Mouse (Mus musculus) forebrain, embryonic 15.5 days (tissue): ENCODE measurements around the gene Ppm1g. TPM values are rescaled to one million over a fixed set of nuclear protein-coding genes. Genes with fewer than 3 reads are reported as not detected.

ENCODE experiments used
- ATAC-seq: fragments of 200-750 bp; cut with Nextera tagmentation; replicated peaks from 2 replicates; pipeline ENCODE4 v1.8.0; 2017; ENCODE audit warnings: mild to moderate bottlenecking, moderate TSS enrichment, moderate library complexity
- H3K27ac ChIP-seq: fragments of 300-500 bp; sonication (generic); replicated peaks from 2 replicates; pipeline ENCODE4 v1.5.1; 2015; ENCODE audit warnings: mild to moderate bottlenecking, inconsistent platforms
- H3K27me3 ChIP-seq: fragments of 300-500 bp; sonication (generic); 2 replicates; pipeline ENCODE4 v1.6.1; 2015; ENCODE audit warnings: inconsistent platforms
- H3K36me3 ChIP-seq: fragments of 300-500 bp; sonication (generic); 2 replicates; pipeline ENCODE4 v1.6.1; 2015; ENCODE audit warnings: mild to moderate bottlenecking, inconsistent platforms
- H3K4me1 ChIP-seq: fragments of 300-500 bp; sonication (generic); 2 replicates; pipeline ENCODE4 v1.6.1; 2015; ENCODE audit warnings: inconsistent platforms
- H3K4me2 ChIP-seq: fragments of 300-500 bp; sonication (generic); replicated peaks from 2 replicates; pipeline ENCODE4 v1.6.1; 2015; ENCODE audit warnings: mild to moderate bottlenecking, inconsistent platforms
- H3K4me3 ChIP-seq: fragments of 300-500 bp; sonication (generic); 2 replicates; pipeline ENCODE4 v1.5.1; 2015; ENCODE audit warnings: mild to moderate bottlenecking, inconsistent platforms
- H3K9ac ChIP-seq: fragments of 300-500 bp; sonication (generic); replicated peaks from 2 replicates; pipeline ENCODE4 v1.6.1; 2015; ENCODE audit warnings: mild to moderate bottlenecking, inconsistent platforms
- H3K9me3 ChIP-seq: fragments of 300-500 bp; sonication (generic); 2 replicates; pipeline ENCODE4 v1.6.1; 2016; ENCODE audit warnings: inconsistent platforms
- WGBS: fragments of 180-500 bp; shearing (Covaris S2); methylation state at CpG from one replicate; pipeline ENCODE4 v1.1.7; 2015; ENCODE audit warnings: mixed read lengths; 5-methylcytosine and 5-hydroxymethylcytosine counted together
- polyA plus RNA-seq: library from polyadenylated mRNA; unstranded; fragments of >200 nt; fragmentation: Nextera tagmentation; extraction: Ambion mirVana; gene quantifications from 2 replicates; pipeline ENCODE4 v1.2.1, GENCODE M21; 2015

Ppm1g gene
- polyA plus RNA-seq, 1 experiment from 2014 or later, result 170 TPM

DNA sequence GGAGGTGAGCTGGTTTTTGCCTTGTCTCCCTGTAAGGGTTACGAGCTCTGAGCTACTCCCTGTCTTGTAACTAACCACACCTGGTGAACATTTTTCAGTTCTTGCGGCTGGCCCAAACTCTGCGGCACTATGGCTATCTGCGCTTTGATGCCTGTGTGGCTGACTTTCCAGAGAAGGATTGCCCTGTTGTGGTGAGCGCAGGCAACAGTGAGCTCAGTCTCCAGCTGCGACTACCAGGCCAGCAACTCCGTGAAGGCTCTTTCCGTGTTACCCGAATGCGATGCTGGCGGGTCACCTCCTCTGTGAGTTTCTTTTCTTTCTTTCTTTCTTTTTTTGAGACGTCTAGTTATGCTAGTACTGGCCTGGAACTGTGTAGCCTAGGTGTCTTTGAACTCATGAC lies 23.4 kb downstream of the Ppm1g start:
- Histone ChIP-seq H3K4me1 (peaks cover 31% of the 10 kb centered on the region), H3K4me2 (no peak overlapping the region), H3K27ac (no peak overlapping the region), H3K4me3 (no peak overlapping the region), H3K36me3 (peaks cover 67% of the 10 kb centered on the region), H3K9ac (no peak overlapping the region), H3K9me3 (0 out of 2 replicates have a peak, but pooled peaks cover 5% of the 10 kb centered on the region), H3K27me3 (no peaks in the 10 kb centered on the region)
- ATAC-seq, result no peak
- 89% methylated on average over 12 of the region's 12 CpGs for WGBS

- no peak overlapping the region for H3K4me2 ChIP-seq
- H3K27me3 ChIP-seq, result no peaks in the 10 kb centered on the region
- no peak for ATAC-seq
- no peak overlapping the region for H3K27ac ChIP-seq
- peaks cover 34% of the 10 kb centered on the region for H3K4me1 ChIP-seq
- no peak overlapping the region for H3K4me3 ChIP-seq
- 94% methylated on average over 10 of the region's 10 CpGs for WGBS
- 0 out of 2 replicates have a peak, but pooled peaks cover 5% of the 10 kb centered on the region for H3K9me3 ChIP-seq
- no peak overlapping the region for H3K9ac ChIP-seq
- H3K36me3 ChIP-seq, result peaks cover 67% of the 10 kb centered on the region
Measured at GRCm38 (mm10) chr5:31196207-31196606, 24.3 kb downstream of the Ppm1g start.

- Histone ChIP-seq H3K4me3 (no peak overlapping the region), H3K27me3 (no peaks in the 10 kb centered on the region), H3K9ac (no peak overlapping the region), H3K9me3 (0 out of 2 replicates have a peak, but pooled peaks cover 5% of the 10 kb centered on the region), H3K4me1 (peaks cover 29% of the 10 kb centered on the region), H3K36me3 (peaks cover 72% of the 10 kb centered on the region), H3K4me2 (no peak overlapping the region), H3K27ac (no peak overlapping the region)
- WGBS, result 93% methylated on average over 4 of the region's 4 CpGs
- no peak for ATAC-seq
Measured at GRCm38 (mm10) chr5:31195671-31196070, 24.8 kb downstream of the Ppm1g start.

DNA sequence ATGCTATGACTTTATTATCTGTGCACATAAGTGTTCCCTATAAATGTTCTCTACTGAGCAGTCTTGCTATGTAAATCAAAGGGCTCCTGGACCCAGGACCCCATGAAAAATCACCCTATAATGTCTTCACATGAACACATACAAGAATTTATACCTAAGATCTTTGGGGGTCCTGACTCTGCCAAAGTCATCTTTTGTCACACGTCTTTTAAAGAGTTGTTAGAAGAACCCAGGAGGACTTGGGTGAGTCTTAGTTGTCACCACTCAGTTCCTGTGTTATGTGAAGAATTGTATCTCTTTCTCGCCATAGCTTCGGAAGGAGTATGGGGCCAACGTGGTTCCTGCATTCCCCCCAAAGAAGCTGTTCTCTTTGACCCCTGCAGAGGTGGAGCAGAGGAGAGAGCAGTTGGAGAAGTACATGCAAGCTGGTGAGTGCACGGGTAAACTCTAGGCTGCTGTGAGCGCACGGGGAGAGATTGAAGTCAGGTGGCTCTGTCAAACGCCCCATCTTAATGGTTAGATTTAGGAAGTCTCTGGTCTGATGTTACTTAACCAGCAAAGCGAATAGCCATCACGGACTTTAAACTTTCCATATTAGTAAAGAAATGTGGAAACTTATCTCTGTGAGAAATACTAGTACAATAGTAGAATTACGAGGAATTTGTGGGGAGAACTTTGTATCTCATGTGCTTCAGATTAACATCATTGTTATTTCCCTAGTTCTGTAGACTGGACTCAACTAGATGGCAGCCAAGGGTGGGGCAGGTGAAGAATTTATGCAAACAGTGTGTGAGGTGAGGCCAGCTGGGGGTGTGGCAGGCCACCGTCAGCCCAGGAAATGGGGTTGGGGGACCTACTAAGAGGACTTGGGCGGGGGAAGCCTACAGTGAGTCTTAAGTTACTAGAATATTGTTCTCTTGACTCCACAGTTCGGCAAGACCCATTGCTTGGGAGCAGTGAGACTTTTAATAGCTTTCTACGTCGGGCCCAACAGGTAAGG lies 25.7 kb downstream of the Ppm1g start:
- peaks cover 72% of the 10 kb centered on the region for H3K36me3 ChIP-seq
- H3K27ac ChIP-seq, result no peak overlapping the region
- no peaks in the 10 kb centered on the region for H3K27me3 ChIP-seq
- H3K9ac ChIP-seq, result peak overlapping the region; percentile 84; the same call in 1 of the 2 replicates
- peaks cover 24% of the 10 kb centered on the region for H3K4me1 ChIP-seq
- no peak for ATAC-seq
- H3K9me3 ChIP-seq, result no peaks in the 10 kb centered on the region
- H3K4me2 ChIP-seq, result peak overlapping the region; percentile 63
- peak overlapping the region; percentile 76; the same call in 1 of the 2 replicates for H3K4me3 ChIP-seq
- WGBS, result 93% methylated on average over 16 of the region's 16 CpGs

DNA sequence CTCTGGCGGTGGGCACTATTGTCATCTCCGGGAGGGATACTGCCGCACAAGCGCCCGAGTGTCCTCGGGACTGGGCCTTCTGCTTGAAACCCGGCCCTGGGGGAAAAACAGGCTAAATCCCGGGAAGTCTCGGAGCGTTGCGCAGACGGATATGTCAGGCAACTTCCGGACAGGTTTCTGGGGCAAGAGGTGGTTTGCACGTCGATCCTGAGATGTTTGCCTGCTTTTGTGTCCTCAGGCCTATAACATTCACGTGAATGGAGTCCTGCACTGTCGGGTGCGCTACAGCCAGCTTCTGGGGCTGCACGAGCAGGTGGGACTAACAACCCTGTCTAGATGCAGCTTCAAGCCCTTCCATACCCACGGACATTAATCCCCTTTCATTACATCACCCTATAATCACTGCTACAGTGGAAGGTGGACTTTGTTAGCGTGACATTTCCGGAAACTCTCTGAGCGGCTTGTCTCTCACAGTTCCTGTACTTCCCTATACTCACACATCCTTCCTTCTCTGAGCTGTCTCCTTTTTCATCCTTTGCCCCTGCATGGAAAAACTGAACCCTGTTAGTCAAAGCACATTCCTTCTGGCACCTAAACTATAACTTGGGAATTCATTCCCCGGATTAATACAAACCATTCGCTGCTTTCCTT lies 26.7 kb downstream of the Ppm1g start:
- Histone ChIP-seq H3K27ac (peak overlapping the region; percentile 81), H3K9me3 (no peaks in the 10 kb centered on the region), H3K4me3 (peak overlapping the region; percentile 76), H3K4me1 (peaks cover 24% of the 10 kb centered on the region), H3K27me3 (no peaks in the 10 kb centered on the region), H3K9ac (peak overlapping the region; percentile 84), H3K36me3 (peaks cover 69% of the 10 kb centered on the region), H3K4me2 (peak overlapping the region; percentile 63)
- 12% methylated on average over 25 of the region's 25 CpGs for WGBS
- ATAC-seq, result no peak

- WGBS, result under 1% methylated on average over 48 of the region's 48 CpGs
- Histone ChIP-seq H3K4me2 (peak within 1 kb of the TSS; percentile 63), H3K4me1 (peaks cover 24% of the 10 kb centered on the region), H3K27ac (peak within 1 kb of the TSS; percentile 81), H3K9ac (peak within 1 kb of the TSS; percentile 87), H3K9me3 (no peaks in the 10 kb centered on the region), H3K27me3 (no peaks in the 10 kb centered on the region), H3K36me3 (peaks cover 69% of the 10 kb centered on the region), H3K4me3 (peak within 1 kb of the TSS; percentile 76)
- peak; percentile 98 for ATAC-seq
Measured at GRCm38 (mm10) chr5:31192939-31193630, 27.4 kb downstream of the Ppm1g start, which contains the start of the genes Snx17 and Eif2b4. Snx17 (plus strand) TSS chr5:31193227. Eif2b4 (minus strand) TSS chr5:31193430.

- Histone ChIP-seq H3K9ac (peak overlapping the region; percentile 87), H3K4me1 (peaks cover 24% of the 10 kb centered on the region), H3K27ac (peak overlapping the region; percentile 81), H3K4me3 (peak overlapping the region; percentile 76), H3K27me3 (no peaks in the 10 kb centered on the region), H3K9me3 (no peaks in the 10 kb centered on the region), H3K4me2 (peak overlapping the region; percentile 63), H3K36me3 (peaks cover 69% of the 10 kb centered on the region)
- WGBS, result 15% methylated on average over 42 of the region's 42 CpGs
- ATAC-seq, result peak; percentile 59
Measured at GRCm38 (mm10) chr5:31192045-31192938, 28.2 kb downstream of the Ppm1g start.

- H3K27me3 ChIP-seq, result no peaks in the 10 kb centered on the region
- H3K36me3 ChIP-seq, result peaks cover 55% of the 10 kb centered on the region
- WGBS, result 87% methylated on average over 9 of the region's 9 CpGs
Measured at GRCm38 (mm10) chr5:31190201-31190600, 30.3 kb downstream of the Ppm1g start.

GRCm38 (mm10) chr5:31188223-31188840 lies 32.2 kb downstream of the Ppm1g start:
- no peak for ATAC-seq
- peaks cover 11% of the 10 kb centered on the region for H3K4me1 ChIP-seq
- no peak overlapping the region for H3K27ac ChIP-seq
- no peaks in the 10 kb centered on the region for H3K27me3 ChIP-seq
- H3K4me3 ChIP-seq, result no peak overlapping the region
- no peaks in the 10 kb centered on the region for H3K9me3 ChIP-seq
- WGBS, result 69% methylated on average over 4 of the region's 4 CpGs
- H3K4me2 ChIP-seq, result no peak overlapping the region
- no peak overlapping the region for H3K9ac ChIP-seq
- peaks cover 44% of the 10 kb centered on the region for H3K36me3 ChIP-seq

More at GRCm38 (mm10) chr5:31190201-31190600, 30.3 kb downstream of the Ppm1g start:
- H3K4me1 ChIP-seq, result peaks cover 24% of the 10 kb centered on the region
- no peak overlapping the region for H3K4me3 ChIP-seq
- H3K9me3 ChIP-seq, result no peaks in the 10 kb centered on the region
- H3K27ac ChIP-seq, result no peak overlapping the region
- no peak overlapping the region for H3K9ac ChIP-seq
- ATAC-seq, result no peak
- H3K4me2 ChIP-seq, result no peak overlapping the region

DNA sequence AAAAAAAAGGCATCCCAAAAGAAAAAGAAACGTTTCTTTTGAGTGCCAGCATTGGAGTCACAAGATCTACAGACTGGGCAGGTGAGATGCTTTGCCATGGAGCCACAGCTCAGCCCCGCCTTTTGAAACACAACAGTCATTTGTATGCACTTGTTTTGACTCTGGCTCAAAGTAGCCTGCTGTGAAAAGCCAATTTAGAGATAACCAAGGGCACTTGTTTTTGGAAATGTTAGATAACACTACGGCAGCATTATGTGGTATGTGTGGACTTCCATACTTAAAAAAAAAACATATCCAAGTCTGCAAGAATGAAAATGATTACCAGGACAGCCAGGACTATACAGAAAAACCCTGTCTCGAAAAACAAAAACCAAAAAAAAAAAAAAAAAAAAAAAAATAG lies 36.8 kb downstream of the Ppm1g start:
- Histone ChIP-seq H3K36me3 (peaks cover 20% of the 10 kb centered on the region), H3K9ac (no peak overlapping the region), H3K27me3 (no peaks in the 10 kb centered on the region), H3K9me3 (no peaks in the 10 kb centered on the region), H3K4me3 (no peak overlapping the region), H3K4me2 (no peak overlapping the region), H3K27ac (no peak overlapping the region), H3K4me1 (peaks cover 10% of the 10 kb centered on the region)
- ATAC-seq, result no peak
- WGBS, result 69% methylated on average over 4 of the region's 4 CpGs
